Mouse (Mus musculus) layer of hippocampus, adult 9-10 months (tissue): ENCODE results near the gene Gapt.
"Not testable (repeated sequence)": the region's sequence is repeated elsewhere in the genome, so short reads cannot be mapped to it uniquely, and the experiment has no call there.

Experiments used
- DNase-seq: peaks from one replicate; pipeline ENCODE4 v3.0.0; 2022; ENCODE audit warnings: low spot score

Gene Gapt

DNA sequence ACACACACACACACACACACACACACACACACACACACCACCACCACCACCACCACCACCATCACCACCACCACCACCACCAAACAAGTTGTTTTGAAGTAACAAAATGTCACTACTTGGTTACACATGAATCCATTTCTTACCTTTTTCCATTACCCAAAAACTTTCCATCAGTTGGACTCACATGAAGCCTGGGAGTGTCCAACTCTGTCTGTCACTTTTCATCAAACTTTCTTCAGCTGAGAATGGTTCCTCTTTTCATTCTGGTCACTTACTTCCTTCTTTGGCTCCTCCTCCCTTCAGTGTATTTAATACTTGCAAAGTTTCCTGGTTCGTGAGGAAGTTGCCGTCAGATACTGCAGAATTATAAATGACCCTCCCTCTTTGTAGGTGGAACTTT, at the start of gene Gapt:
Gene Gapt (minus strand): TSS at position 259 of the 400 bp plus-strand sequence.
- DNase-seq, result no peak

DNA sequence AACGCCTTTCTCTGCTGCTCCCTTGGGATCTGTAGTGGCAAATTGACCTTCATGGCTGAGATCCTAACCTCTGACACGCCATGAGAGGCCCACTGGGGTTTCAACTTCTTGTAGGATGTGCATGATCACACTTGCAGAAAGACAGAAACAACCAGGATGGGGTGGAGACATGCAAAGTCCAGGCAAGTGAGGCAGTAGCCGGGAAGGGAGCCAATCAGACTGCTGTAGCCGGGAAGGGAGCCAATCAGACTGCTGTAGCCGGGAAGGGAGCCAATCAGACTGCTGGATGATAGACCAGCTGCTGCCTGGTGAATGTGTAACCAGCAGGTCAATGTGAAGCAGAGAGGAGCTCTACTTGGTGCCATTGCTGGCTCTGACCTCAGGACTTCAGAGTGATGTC, 49.2 kb upstream of the Gapt start:
- DNase-seq, result no peak

DNA sequence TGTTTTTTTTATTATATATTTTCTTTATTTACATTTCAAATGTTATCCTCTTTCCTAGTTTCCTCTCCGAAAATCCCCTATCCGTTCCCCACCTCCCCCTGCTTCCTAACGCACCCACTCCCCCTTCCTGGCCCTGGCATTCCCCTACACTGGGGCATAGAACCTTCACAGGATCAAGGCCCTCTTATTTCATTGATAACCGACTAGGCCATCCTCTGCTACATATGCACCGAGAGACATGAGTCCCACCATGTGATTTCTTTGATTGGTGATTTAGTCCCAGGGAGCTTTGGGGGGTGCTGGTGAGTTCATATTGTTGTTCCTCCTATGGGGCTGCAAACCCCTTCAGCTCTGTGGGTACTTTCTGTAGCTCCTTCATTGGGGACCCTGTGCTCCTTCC, 47.7 kb upstream of the Gapt start:
- not testable (repeated sequence) for DNase-seq

DNA sequence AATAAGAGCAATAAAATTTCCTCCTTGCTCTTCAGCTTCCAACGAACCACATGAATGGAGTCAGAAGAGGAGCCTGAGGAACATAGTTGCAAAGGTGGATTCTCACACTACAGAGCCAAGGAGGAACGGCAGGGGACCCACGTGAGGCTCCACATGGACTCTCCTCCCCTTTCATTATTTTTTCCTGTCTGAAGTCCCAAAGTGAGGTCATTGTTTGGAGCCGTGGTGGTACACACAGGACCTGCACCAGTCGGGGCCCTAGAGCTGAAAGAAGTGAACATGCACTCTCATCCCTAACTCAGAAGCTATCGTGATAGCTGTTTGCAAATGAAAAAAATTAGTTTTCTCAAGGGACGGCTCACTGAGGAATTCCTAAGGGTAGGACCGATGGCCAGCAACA, 47.1 kb upstream of the Gapt start:
- DNase-seq, result no peak

DNA sequence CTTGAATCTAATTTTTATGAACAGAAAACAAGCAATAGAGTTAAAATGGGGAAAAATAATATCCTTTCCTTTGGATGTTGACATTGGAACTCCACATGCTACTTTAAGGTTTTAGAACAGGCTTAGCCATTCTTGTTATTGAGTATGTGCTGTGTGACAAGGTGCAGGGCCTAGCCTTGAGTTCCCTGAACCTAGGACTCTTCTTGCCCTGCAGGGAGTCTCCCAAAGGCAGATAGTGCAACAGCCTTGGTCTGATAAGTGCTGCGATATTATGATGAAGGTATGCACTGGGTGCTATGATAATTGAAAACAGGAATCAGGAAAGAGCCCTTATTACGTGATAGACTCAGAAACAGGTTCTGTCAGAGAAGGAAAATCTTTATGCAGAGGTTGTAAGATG, 44.9 kb upstream of the Gapt start:
- DNase-seq, result no peak

DNA sequence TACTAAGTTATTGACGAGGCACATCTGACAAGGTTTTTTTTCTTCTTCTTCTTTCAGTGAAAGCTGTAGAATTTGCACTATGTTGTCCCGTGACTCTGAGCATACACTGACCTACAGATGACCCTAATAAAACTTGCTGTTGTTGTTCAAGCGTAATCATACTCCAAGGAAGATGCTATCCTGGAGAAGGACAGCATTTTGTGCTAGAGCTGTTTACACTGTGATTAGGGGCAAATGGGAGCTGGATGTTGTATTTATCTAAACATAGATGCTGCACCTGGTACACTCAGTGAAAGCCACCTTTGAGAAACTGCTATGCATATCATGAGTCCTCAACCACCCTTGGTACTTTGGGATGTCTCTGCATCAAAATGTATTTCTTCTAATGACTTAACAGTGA, 44.4 kb upstream of the Gapt start:
- no peak for DNase-seq

DNA sequence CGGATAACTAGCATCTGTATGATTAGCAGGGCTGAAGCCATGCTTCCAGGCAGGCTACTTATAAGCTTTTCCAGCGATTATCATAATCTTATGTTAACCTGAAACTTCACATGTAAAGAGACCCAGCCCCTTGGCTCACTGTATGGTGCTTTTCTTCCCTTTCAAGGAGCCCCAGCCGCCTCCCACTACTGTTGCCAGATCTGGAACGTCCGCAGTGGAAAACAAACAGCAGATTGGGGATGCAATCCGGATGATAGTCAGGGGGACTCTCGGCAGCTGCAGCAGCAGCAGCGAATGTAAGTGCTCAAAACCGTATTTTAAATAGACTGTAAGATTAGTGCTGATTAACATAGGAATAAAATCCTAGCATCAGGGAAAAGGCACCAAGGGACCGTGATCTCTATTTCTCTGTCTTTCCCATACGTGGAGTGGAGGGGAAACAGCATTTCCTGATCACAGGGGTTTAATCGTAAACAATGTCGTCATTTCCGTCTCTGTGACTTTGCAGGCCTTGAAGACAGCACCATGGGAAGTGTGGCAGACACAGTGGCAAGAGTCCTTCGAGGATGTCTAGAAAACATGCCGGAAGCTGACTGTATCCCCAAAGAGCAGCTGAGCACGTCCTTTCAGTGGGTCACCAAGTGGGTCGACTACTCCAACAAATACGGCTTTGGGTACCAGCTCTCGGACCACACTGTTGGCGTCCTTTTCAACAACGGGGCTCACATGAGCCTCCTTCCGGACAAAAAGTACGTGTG, 41.7 kb upstream of the Gapt start:
- DNase-seq, result no peak

DNA sequence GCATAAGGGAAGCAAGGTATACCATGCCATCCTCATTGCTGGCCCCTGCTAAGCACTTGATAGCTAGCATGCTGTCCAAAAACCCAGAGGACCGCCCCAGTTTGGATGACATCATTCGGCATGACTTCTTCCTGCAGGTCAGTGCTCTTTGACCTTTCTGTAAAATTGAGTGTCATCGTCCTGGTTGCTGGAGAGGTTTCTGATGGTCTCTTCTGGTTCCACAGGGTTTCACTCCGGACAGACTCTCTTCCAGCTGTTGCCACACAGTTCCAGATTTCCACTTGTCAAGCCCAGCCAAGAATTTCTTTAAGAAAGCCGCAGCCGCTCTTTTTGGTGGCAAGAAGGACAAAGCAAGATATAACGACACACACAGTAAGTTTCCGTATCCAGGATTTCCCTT, 40.8 kb upstream of the Gapt start:
- DNase-seq, result no peak

DNA sequence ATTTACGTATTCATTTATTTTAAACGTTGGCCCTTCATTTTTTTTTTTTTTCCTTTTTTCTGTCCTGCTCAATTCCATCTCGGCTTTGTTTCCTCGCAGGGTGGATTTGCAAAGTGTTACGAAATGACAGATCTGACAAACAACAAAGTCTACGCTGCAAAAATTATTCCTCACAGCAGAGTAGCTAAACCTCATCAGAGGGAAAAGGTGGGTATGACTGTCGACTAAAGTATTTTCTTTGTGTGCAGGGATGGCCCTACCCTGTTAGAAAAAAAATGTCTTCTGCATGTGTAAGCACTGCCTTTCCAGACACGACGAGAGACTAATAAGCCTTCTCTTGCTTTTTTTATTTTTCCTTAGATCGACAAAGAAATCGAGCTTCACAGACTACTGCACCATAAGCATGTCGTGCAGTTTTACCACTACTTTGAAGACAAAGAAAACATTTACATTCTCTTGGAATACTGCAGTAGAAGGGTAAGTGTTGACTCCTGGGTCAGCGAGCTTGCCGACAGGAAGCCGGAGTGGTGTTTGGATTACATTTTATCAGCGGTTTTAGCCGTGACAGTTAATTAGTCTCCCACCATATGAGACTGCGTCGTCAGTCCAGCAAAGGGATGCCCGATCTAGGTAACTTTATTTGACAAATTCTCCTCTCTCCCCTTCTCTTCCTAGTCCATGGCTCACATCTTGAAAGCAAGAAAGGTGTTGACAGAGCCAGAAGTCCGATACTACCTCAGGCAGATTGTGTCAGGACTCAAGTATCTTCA, 39.1 kb upstream of the Gapt start:
- no peak for DNase-seq

DNA sequence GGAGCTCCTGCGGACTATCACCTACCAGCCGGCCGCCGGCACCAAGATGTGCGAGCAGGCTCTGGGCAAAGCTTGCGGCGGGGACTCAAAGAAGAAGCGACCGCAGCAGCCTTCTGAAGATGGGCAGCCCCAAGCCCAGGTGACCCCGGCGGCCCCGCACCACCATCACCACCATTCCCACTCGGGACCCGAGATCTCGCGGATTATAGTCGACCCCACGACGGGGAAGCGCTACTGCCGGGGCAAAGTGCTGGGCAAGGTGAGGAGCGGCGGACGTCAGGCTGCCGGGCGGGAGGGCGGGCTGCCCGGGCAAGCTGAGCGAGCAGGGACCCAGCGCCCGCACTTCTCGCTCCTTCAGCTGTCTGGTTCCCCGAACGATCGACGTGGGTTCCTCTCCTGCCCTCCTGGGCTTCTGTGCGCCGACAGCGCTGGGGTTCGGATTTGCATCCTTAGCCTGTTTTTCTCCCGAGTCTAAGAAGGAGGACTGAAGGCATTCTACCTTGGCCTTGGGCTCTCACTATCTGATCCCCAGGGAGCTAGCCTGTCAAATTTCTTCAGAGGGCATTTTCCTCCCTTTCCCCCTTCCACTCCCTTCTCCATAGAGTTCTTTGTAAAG, 38.3 kb upstream of the Gapt start:
- no peak for DNase-seq

DNA sequence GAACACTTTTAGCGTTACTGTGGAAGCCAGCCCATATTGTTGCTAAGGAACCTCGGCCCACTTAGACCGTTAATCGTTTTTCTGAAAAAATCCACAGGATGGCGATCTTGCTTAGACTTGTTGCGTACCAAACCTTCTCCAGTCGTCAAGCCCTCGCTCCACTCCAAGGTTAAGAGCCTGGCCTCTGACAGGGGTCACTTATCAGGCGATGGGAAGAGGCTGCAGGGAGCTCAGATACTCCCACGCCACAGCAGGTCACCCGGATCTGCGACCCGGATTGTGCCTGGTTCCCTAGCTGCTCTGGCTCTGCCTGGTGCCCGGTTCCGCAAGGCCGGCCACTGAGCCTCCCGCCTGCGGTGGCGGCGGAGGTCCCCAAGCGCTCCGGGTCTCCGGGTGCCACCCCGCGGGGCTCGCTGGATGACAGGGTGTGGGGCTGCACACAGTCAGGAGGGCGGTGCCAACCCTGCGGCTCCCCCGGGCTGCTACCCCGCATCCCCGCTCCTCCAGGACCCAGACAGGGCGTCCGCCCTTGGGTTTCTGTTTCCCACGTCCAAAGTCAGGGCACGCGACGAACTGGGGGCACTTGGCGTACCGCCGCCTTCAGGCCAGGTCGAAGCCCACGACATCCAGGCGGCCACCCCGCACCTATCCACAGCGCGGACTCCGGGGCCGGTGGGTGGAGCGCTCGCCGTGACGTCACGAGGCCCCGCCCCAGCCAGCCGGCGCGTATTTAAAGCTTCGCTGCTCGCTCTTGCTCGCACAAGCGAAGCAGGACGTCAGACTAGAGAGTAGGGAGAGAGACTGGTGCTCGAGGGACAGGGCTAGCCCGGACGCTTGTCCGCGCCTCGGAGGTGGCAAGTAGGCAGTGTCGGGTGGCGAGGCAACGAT, 37.5 kb upstream of the Gapt start, which contains the start of gene Plk2:
Gene Plk2 (plus strand): TSS at position 756 of the 888 bp plus-strand sequence.
- DNase-seq, result peak; percentile 86

DNA sequence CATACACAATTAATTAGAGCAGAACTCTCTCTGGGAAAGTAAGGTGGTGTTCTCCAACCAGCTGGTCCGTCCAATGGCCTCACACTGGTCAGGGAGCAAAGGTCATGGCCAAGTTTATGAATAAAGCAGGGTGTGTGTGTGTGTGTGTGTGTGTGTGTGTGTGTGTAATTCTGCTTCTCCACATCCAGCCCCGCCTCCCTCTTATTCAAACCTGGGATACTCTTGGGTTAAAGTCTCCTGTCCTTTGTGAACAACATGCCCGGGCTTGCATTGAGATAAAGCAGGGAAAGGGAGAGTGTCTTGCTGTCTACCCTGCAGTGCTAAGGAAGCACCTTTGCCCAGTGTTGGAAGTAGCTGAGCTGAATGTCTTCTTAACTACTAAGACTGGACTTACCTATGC, 35.6 kb upstream of the Gapt start:
- no peak for DNase-seq

DNA sequence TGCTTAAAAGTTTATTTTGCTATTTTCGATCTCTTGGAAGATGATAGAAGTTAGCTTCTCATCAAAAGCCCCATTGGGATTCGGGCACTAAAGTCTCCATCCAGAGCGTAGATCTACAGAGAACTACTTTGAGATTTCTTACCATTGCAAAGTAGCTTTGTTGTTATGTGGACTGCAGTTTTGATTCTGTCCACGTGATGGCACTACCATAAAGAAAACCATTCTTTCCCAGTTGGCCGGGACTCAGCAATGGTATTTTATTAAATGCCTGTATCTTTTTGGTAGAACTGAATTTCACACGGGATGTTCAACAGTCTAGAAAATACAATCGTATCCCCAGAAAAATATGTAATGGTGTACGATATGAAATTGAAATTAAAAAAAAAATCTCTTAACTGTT, 35.2 kb upstream of the Gapt start:
- peak; percentile 87 for DNase-seq

DNA sequence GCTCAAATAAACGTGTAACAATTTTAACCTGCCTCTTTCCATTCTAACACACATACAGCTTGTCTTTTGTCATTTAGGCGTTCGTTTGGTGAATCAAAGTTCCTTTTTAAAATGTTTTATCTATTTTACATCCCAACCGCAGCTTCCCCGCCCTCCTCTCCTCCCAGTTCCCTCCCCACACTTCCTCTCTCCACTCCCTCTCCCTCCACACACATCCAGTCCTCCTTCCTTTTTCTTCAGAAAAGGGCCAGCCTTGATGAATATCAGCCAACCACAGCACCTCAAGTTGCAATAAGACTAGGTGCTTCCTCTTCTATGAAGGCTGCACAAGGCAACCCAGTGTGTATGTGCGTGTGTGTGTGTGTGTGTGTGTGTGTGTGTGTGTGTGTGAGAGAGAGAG, 27.5 kb upstream of the Gapt start:
- no peak for DNase-seq

DNA sequence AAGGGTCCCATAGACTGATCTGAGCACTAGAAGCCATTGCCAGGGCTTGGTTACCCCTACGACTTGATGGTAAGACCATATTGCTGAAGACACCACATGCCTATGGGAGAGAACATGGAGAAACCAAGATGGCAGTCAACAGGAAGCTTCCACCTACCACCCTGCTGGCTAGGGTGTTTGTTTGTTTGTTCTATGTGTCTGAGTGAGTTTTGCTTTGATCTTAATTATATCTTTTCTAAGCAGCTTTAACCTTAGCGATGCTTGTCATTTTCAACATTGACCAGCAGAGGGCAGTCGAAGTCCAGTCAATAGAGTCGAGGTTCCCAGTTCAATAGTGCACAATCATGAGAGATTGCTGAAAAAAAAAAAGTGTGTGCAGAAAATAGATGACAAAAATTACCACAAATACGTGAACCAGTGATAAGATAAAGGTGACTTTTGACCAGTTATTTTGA, 25.5 kb upstream of the Gapt start:
- DNase-seq, result no peak

DNA sequence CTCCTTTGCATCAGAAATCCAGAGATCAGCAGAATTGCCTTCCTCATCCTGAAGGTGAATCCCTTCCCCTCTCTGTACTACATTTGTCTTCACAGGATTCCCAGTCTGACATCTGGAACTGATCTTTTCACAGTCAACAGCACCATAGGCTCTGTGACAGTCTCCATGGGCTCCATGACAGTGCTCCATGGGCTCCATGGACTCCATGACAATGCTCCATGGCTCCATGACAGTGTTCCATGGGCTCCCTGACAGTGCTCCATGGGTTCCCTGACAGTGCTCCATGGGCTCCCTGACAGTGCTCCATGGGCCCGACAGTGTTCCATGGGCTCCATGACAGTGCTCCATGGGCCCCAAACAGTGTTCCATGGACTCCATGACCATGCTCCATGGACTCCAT, 12.7 kb upstream of the Gapt start:
- DNase-seq, result no peak

DNA sequence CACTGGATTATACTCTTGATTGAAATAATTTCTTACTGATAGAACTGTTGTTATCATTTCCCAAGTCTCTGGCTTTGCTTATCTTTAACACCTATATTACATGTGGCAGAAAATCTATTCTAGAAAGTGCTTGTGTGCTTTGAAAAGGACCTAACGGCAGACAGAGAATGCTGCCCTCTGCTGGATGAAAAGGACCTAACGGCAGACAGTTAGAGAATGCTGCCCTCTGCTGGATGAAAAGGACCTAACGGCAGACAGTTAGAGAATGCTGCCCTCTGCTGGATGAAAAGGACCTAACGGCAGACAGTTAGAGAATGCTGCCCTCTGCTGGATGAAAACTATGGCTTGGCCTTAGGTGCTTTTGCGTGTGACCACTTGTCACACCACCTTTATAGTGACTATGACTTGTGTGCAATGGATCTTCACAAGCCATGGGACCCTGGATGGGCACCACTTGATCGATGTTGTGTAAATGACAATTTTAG, 11.6 kb upstream of the Gapt start:
- peak; percentile 72 for DNase-seq

DNA sequence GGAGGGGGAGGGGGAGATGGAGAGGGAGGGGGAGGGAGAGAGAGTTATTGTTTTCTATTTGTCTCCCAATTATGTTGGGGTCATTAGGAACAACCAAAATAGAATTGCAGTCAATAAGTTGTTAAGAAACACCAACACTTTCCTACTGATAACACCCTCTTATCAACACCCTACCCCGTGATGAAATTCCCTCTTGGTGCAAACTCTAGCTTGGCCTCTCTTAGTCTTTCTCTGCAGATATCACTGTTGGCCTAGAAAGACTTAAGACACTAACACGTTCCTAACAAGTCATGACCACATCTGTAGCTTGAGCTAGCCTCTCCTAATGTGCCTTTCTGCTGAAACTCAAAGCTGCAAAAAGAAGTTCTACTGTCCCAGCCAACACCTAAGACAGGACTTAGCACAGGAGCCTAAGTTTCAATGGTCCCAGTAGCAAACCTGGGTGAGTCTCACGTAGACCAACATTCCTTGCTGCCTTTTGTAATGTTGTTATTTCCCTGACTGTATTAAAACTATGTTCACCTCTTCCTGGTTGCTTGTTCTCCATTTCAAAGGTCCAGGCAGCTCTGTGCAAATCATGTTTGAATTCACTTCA, 11.1 kb upstream of the Gapt start:
- DNase-seq, result no peak

DNA sequence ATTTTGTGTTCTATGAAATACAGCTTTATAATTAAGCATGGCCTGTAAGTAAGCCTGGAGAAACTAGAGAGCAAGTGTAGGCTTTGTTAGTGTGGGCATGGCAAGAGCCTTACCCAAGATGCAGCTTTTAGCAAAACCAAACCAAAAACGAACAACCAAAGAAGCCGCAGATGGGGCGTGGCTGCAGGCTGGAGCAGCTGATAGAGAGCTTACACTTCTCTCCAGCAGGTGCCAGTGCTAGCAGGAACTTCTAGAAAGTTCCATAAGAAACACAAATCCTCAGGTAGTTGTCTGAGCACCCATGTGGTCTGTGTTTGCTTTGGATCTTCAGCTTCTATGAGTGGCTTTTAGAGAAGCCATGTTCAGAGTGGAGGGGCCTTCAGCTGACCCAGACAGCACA, 9.5 kb upstream of the Gapt start:
- DNase-seq, result no peak

DNA sequence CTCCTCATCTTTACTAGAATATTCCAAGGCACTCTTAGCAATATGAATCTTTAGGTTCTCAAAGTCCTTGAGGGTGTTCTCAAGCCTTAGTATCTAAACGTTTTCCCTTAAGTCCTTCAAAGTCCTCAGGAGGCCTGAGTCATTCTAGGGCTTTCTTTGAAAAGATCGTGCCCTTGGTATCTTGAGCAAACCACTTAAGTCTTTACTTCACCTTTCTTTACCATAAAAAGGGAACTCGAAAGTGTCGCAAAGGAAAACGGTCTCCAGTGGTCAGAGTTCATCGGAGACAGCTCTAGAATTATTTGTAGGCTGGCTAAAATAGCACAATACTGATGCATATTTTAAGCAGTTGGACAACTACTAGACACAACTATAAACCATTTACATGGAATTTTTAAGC, 6.7 kb upstream of the Gapt start:
- DNase-seq, result no peak

DNA sequence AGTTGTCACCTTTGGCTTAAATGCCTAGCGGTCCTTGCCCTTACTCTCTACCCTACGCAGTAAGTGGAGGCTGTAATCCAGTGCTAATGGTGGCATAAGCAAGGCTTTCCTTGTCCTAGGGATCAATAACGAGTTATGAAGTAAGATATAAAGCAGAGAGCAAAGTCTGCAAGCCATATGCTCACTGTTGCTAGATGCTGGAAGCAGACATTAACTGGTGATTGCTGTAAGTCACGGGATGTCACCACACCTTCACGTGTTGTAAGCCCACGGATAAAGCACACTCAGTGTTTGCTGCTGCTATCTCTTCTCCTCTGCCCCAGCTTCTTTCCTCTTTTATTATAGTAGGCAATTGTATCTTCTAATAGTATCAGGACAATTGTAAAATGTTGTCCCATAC, 5.9 kb downstream of the Gapt start:
- no peak for DNase-seq

DNA sequence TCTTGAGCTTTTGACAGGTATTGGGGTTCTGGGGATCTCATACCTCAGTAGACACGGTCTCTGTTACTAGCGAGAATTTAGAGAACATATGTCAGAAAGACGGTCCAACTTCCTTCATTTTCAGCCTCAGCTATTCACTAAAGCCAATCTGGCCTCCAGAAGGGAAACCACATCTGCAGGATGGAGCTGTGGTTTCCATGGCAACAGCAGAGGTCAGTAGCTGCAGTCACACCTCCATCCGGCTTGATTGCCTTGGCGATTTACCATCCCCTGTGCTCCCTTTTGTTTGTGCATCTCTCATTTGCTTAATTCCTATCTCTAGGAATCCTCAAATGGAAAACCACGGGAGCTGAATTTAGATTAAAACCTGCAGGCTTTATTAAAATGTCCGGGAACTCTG, 10.3 kb downstream of the Gapt start:
- DNase-seq, result no peak
